Mouse (Mus musculus): ENCODE results near the gene Stag1.

GRCm38 (mm10) chr9:100599761-100600328, 2.2 kb downstream of the Stag1 start:
- TF ChIP-seq GATA1 (IDR thresholded peaks at IDR 0.05; ENCODE audit: borderline replicate concordance, low read length) (no peak), FLI1 (IDR thresholded peaks at IDR 0.05; ENCODE audit: low read length) (no peak)

Measured in megakaryocyte, embryonic 14.5 days (primary cell).